Mouse (Mus musculus) heart, postnatal 0 days (tissue): ENCODE results near the gene Comt.

ENCODE experiments used
- CTCF ChIP-seq: IDR thresholded peaks from 2 replicates; pipeline ENCODE4 v1.5.1; 2016; ENCODE audit warnings: antibody characterized with exemption, control low read depth, low read depth
- EP300 ChIP-seq: IDR thresholded peaks from 2 replicates; pipeline ENCODE4 v1.6.1; 2016; ENCODE audit warnings: antibody characterized with exemption, low read depth

- no peak for TF ChIP-seq CTCF
- TF ChIP-seq EP300 = no peak
These were observed 20.8 kb downstream of the Comt start for GRCm38 (mm10) chr16:18405876-18406275.
